Mouse (Mus musculus): ENCODE data around the gene Gfi1.

Gfi1 gene

GRCm38 (mm10) chr5:107678392-107678791 lies 47.4 kb downstream of the Gfi1 start:
- no peak for DNase-seq (ENCODE audit: low read depth)

Measured in c-Kit-positive CD71-negative TER-119-negative erythroid progenitor cells, embryonic 14.5 days (primary cell).